Mouse (Mus musculus) liver, embryonic 15.5 days (tissue): ENCODE data around the gene 4931409K22Rik. TPM values are rescaled to one million over a fixed set of nuclear protein-coding genes. Genes with fewer than 3 reads are reported as not detected.

Experiments
- ATAC-seq: fragments of 200-750 bp; cut with Nextera tagmentation; 2 replicates; pipeline ENCODE4 v1.8.0; 2017; ENCODE audit warnings: moderate number of reproducible peaks, mild to moderate bottlenecking, moderate library complexity; ENCODE audit not compliant: insufficient read depth
- H3K27ac ChIP-seq: fragments of 300-500 bp; sonication (generic); replicated peaks from 2 replicates; pipeline ENCODE4 v1.5.1; 2015; ENCODE audit warnings: mild to moderate bottlenecking, inconsistent platforms
- H3K27me3 ChIP-seq: fragments of 300-500 bp; sonication (generic); 2 replicates; pipeline ENCODE4 v1.6.1; 2015; ENCODE audit warnings: mild to moderate bottlenecking, inconsistent platforms
- H3K36me3 ChIP-seq: fragments of 300-500 bp; sonication (generic); replicated peaks from 2 replicates; pipeline ENCODE4 v1.6.1; 2015; ENCODE audit warnings: moderate library complexity, mild to moderate bottlenecking, inconsistent platforms
- H3K4me1 ChIP-seq: fragments of 300-500 bp; sonication (generic); replicated peaks from 2 replicates; pipeline ENCODE4 v1.6.1; 2015; ENCODE audit warnings: inconsistent platforms
- H3K4me2 ChIP-seq: fragments of 300-500 bp; sonication (generic); 2 replicates; pipeline ENCODE4 v1.6.1; 2015; ENCODE audit warnings: moderate library complexity, mild to moderate bottlenecking, inconsistent platforms
- H3K4me3 ChIP-seq: fragments of 300-500 bp; sonication (generic); replicated peaks from 2 replicates; pipeline ENCODE4 v1.5.1; 2015; ENCODE audit warnings: mild to moderate bottlenecking, inconsistent platforms
- H3K9ac ChIP-seq: fragments of 300-500 bp; sonication (generic); 2 replicates; pipeline ENCODE4 v1.6.1; 2015; ENCODE audit warnings: moderate library complexity, mild to moderate bottlenecking, inconsistent platforms
- H3K9me3 ChIP-seq: fragments of 300-500 bp; sonication (generic); replicated peaks from 2 replicates; pipeline ENCODE4 v1.6.1; 2016; ENCODE audit warnings: inconsistent platforms
- WGBS: fragments of 180-500 bp; shearing (Covaris S2); methylation state at CpG from one replicate; pipeline ENCODE4 v1.1.7; 2015; ENCODE audit warnings: mixed read lengths; ENCODE audit not compliant: insufficient replicate concordance; 5-methylcytosine and 5-hydroxymethylcytosine counted together
- polyA plus RNA-seq: library from polyadenylated mRNA; unstranded; fragments of >200 nt; fragmentation: Nextera tagmentation; extraction: Ambion mirVana; gene quantifications from 2 replicates; pipeline ENCODE4 v1.2.1, GENCODE M21; 2015

The 4931409K22Rik gene
- polyA plus RNA-seq, 1 experiment from 2014 or later = not detected

DNA sequence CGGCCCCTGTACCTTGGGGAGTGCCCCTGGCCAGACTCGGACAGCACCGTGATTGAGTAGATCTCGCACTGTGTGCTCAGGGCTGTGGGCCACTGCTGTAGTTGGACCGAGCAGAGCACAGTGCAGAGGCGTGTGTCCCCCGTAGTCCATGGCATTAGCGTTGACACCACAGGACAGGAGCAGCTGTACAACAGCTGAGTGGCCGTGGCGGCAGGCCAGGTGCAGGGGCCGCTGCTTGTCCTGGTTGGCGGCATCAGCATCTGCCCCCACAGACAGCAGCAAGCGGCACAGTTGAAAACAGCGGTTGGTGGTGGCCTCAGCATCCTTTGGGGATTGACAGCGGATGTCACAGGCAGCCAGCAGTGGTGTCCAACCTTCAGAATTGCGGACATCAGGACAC lies 19.0 kb downstream of the 4931409K22Rik start:
- no peaks in the 10 kb centered on the region for H3K36me3 ChIP-seq
- no peak overlapping the region for H3K4me3 ChIP-seq
- no peaks in the 10 kb centered on the region for H3K9me3 ChIP-seq
- no peak for ATAC-seq
- H3K4me1 ChIP-seq = 0 out of 2 replicates have a peak, but pooled peaks cover 4% of the 10 kb centered on the region
- no peak overlapping the region for H3K4me2 ChIP-seq
- 55% methylated on average over 16 of the region's 16 CpGs for WGBS
- peaks cover 16% of the 10 kb centered on the region for H3K27me3 ChIP-seq
- H3K9ac ChIP-seq = no peak overlapping the region
- no peak overlapping the region for H3K27ac ChIP-seq

DNA sequence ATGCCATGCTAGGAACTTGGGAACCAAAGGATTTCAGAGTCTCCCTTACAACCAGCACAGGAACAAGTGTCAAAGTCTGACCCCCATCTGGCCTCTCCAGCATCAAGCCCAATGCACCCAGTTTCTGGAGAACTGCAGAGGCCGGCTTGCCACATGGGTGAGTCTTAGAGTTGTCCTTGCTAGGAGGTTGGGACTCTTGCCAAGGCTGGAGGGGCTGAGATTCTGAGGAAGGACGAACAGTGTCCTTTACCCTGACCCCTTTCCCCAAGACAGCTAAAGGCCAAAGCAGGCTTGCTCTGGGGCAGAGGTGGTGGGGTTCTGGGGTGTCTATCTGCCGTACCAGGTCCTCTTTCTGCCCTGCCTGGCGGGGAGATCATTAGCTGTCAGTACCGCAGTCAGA lies 20.1 kb downstream of the 4931409K22Rik start:
- Histone ChIP-seq H3K4me1 (0 out of 2 replicates have a peak, but pooled peaks cover 4% of the 10 kb centered on the region), H3K4me2 (no peak overlapping the region), H3K36me3 (no peaks in the 10 kb centered on the region), H3K9me3 (no peaks in the 10 kb centered on the region), H3K4me3 (no peak overlapping the region), H3K27me3 (peaks cover 27% of the 10 kb centered on the region), H3K27ac (no peak overlapping the region), H3K9ac (no peak overlapping the region)
- no peak for ATAC-seq
- 62% methylated on average over 5 of the region's 5 CpGs for WGBS

DNA sequence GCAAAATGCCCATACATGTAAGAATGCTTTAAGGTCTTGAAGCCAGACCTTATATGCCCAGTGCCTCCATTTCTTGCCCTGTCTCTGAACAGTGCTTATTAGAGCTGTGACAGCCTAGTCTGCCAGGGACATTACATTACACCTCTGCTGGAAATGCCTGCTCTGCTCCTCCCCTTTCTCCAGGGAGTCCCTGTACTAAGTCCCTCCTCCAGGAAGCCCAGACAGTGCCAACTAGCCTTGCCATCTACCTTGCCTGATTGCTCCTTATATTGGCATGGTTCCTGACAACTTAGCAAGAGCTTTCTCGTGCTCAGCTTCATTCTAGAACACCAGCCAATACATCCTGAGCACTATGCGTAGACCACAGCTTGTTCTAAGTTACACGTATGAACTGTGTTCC lies 20.9 kb downstream of the 4931409K22Rik start:
- 0 out of 2 replicates have a peak, but pooled peaks cover 2% of the 10 kb centered on the region for H3K4me1 ChIP-seq
- no peaks in the 10 kb centered on the region for H3K36me3 ChIP-seq
- H3K4me3 ChIP-seq = no peak overlapping the region
- no peaks in the 10 kb centered on the region for H3K9me3 ChIP-seq
- no peak overlapping the region for H3K9ac ChIP-seq
- peaks cover 35% of the 10 kb centered on the region for H3K27me3 ChIP-seq
- WGBS = 55% methylated on average over 3 of the region's 3 CpGs
- no peak overlapping the region for H3K27ac ChIP-seq
- ATAC-seq = no peak
- H3K4me2 ChIP-seq = no peak overlapping the region

DNA sequence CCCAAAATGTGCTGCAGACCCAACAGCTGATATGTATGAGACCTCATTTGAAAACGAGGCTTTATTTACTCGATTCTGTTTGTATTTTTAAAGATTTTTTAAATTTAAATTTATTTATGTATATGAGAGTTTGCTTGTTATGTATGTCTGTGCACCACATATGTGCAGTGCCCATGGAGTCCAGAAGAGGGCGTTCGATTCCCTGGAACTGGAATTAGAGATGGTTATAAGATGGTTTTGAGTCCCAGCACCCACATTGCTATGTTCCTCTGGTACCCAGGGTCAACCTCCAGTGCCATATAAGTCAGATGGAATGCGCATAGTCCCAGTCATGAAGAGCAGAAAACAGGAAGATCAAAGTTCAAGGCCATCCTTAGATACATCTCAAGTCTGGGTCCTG lies 22.3 kb downstream of the 4931409K22Rik start:
- H3K27ac ChIP-seq = no peak overlapping the region
- no peaks in the 10 kb centered on the region for H3K4me1 ChIP-seq
- no peaks in the 10 kb centered on the region for H3K9me3 ChIP-seq
- no peak overlapping the region for H3K9ac ChIP-seq
- H3K4me2 ChIP-seq = no peak overlapping the region
- peaks cover 40% of the 10 kb centered on the region for H3K27me3 ChIP-seq
- WGBS = 29% methylated on average over 5 of the region's 5 CpGs
- no peak for ATAC-seq
- no peak overlapping the region for H3K4me3 ChIP-seq
- no peaks in the 10 kb centered on the region for H3K36me3 ChIP-seq

DNA sequence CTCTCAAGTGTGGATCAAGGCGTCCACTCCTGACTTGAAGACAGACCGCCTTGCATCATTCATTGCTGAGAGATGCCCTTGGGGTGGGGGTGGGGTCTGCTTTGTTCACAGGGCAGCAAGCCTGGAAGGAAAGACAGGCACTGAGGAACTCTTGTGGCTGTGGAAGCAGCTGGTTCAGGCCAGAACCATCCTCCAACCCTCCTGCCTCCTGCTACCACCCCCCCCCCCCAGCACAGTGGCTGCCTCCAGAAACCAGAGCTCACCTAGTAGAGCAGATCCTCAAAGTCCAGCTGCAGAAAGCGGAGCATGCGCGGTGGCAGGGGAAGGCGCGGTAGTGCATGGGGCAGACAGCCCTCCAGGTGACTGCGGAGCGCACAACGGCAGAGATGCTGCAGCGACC lies 23.2 kb downstream of the 4931409K22Rik start:
- 51% methylated on average over 11 of the region's 11 CpGs for WGBS

DNA sequence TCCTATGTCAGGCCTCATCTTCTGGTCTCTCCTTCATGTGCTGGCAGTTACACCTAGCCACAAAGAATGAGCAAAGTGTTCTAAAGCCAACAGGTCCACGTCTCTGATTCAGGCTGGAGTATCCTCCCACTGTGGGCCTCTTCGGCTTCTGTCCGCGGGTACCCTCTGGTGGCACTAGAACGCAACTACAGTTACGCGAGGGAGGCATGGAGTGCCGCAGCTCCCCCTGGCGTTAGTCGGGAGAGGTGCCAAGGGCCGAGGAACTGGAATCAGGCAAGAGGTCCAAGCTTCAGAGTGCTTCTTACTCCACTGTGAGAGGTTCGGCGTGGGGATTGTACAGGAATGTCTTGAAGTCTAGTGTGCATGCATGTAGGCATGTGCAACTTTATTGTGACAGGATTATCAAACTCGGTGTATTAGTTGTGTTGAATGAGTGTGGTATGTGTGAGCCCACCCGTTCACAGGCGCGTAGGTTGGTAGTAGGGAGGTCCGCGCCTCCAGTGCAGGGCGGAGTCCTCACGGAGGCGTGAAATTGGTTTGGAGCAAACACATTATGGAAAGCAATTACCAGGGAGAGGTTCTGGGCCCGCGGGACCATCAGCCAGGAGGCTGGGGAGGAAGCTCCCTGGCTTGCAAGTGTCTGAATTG lies 26.4 kb downstream of the 4931409K22Rik start:
- H3K4me2 ChIP-seq = no peak overlapping the region
- no peak overlapping the region for H3K4me3 ChIP-seq
- H3K9ac ChIP-seq = no peak overlapping the region
- H3K36me3 ChIP-seq = no peaks in the 10 kb centered on the region
- H3K9me3 ChIP-seq = no peaks in the 10 kb centered on the region
- H3K27ac ChIP-seq = no peak overlapping the region
- 18% methylated on average over 24 of the region's 24 CpGs for WGBS
- H3K27me3 ChIP-seq = peaks cover 81% of the 10 kb centered on the region
- H3K4me1 ChIP-seq = peaks cover 10% of the 10 kb centered on the region
- ATAC-seq = peak; percentile 49; the same call in 1 of the 2 replicates

More for the DNA sequence above, 23.2 kb downstream of the 4931409K22Rik start:
- Histone ChIP-seq H3K9me3 (no peaks in the 10 kb centered on the region), H3K4me2 (no peak overlapping the region), H3K36me3 (no peaks in the 10 kb centered on the region), H3K27me3 (peaks cover 49% of the 10 kb centered on the region), H3K4me3 (no peak overlapping the region), H3K9ac (no peak overlapping the region), H3K4me1 (no peaks in the 10 kb centered on the region), H3K27ac (no peak overlapping the region)
- ATAC-seq = no peak

DNA sequence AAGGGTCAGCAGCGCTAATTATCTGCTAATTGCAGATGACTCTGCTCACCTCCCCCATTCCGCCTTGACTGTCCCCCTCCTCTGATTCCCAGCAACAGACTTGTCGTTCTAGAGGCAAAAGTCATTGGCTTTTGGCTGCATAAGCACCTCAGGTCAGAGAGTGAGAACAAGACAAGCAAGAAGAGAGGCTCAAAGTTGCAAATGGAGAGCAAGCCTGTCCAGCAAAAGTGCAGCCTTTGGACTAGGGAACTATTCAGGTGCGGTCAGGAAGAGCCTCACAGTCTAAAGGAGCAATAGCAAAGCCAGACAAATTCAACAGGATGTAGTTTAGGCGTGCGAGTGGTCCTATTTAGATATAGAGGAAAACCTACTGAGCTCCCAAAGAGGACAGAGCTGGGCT lies 28.8 kb downstream of the 4931409K22Rik start:
- H3K36me3 ChIP-seq = no peaks in the 10 kb centered on the region
- peaks cover 99% of the 10 kb centered on the region for H3K27me3 ChIP-seq
- H3K4me2 ChIP-seq = no peak overlapping the region
- no peaks in the 10 kb centered on the region for H3K9me3 ChIP-seq
- ATAC-seq = no peak
- H3K4me3 ChIP-seq = no peak overlapping the region
- WGBS = 9% methylated on average over 6 of the region's 6 CpGs
- H3K27ac ChIP-seq = no peak overlapping the region
- H3K9ac ChIP-seq = no peak overlapping the region
- H3K4me1 ChIP-seq = peaks cover 10% of the 10 kb centered on the region

DNA sequence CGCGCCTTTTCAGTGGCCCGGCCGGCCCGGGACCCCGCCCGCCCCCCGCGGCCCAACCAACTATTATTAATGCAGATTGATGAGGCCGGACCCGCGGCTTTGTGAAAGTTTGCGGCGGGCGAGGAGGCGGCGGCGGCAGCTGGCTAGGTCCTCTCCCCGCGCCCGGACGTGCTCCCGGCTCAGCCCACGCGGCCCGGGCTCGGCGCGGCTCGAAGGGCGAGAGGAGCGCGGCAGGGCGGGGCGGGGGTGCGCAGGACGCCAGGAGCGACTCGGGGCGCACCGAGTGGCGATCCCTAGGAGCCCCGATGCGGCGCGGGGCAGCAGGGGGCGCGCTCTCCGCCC lies 29.7 kb downstream of the 4931409K22Rik start, which contains the start of gene Gbx1:
Gene Gbx1, minus strand, starts transcription at position 314 of the 342 bp plus-strand sequence.
- Histone ChIP-seq H3K36me3 (no peaks in the 10 kb centered on the region), H3K27ac (no peak within 1 kb of the TSS), H3K4me2 (peak within 1 kb of the TSS; percentile 52), H3K9me3 (no peaks in the 10 kb centered on the region), H3K4me3 (peak within 1 kb of the TSS; percentile 36), H3K9ac (no peak within 1 kb of the TSS), H3K4me1 (peaks cover 10% of the 10 kb centered on the region), H3K27me3 (peaks cover 99% of the 10 kb centered on the region)
- under 1% methylated on average over 43 of the region's 49 CpGs for WGBS
- no peak for ATAC-seq

DNA sequence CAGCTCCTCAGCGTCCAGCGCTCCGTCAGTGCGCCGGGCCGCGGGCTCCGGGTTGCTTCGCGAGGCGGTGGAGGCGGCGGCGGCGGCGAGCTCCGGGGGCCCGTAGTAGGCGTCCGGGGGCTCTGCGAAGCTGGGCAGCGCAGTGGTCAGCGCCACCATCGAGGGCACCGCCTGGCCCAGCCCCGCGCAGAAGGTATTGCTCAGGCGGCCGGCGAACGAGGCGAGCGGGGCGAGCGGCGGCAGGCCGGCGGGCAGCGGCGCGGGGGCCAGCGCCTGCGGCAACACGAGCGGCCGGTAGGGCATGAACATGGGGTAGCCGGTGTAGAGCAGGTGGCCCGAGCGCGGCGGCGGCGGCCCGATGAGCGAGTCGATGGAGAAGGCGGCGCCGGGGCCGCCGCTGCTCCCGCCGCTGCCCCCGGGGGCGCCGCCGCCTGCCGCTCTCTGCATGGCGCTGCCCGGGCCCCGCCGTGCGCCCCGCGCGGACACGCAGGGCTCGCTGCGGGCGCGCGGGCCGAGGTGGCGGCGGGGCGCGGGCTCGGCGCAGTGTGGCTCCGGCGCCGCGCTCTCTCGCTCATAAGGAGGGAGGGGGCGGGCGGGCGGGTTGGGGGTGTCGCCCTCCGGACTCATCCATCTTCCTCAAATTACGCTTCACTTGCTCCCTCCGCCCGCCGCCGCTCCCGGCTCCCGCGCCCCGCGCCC lies 30.3 kb downstream of the 4931409K22Rik start:
- Histone ChIP-seq H3K27me3 (peaks cover 99% of the 10 kb centered on the region), H3K27ac (no peak overlapping the region), H3K4me2 (peak overlapping the region; percentile 52), H3K9ac (no peak overlapping the region), H3K9me3 (no peaks in the 10 kb centered on the region), H3K4me1 (peaks cover 10% of the 10 kb centered on the region), H3K36me3 (no peaks in the 10 kb centered on the region), H3K4me3 (peak overlapping the region; percentile 36)
- WGBS = 1% methylated on average over 82 of the region's 109 CpGs
- ATAC-seq = no peak

DNA sequence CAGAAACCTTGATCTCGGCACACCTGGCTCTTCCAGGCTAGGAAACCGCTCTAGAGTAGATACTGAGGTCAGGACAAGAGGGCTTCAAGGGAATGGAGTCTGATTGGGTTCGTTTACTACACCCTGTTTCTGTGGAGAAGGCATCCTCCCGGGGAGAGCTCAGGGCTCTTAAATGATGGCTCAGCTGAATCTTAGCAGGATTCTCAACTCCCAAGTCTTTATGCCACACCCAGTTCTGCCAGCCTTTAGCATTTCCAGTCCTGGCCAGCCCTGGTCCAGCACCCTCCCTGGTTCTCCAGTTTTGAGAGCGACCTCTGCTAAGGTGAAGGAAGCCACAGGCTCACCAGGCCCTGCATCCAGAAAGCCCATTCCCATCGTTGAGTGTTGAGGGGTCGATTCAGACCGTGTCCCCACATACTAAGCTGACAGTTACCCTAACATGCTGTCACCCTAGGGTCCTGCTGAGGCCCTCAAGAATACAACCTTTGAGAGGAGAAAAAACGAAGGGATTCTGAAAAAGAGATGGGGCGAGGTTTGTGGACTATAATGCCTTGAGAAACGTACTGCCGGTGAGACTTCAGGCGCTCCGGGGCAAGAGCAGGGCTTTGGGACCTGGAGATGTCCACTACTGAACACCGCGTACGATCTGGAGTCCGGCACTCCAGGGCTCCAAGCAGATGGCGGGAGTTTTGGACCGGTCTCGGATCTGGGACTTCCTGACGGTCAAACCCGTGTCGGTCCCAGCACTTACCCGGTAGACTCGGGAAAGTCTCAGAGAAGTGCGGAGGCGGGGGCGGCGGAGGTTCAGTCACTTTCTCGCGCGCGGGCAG lies 31.0 kb downstream of the 4931409K22Rik start:
- 4% methylated on average over 34 of the region's 34 CpGs for WGBS
- H3K9ac ChIP-seq = no peak overlapping the region
- ATAC-seq = no peak
- no peaks in the 10 kb centered on the region for H3K36me3 ChIP-seq
- H3K4me2 ChIP-seq = no peak overlapping the region
- peak overlapping the region; percentile 36 for H3K4me3 ChIP-seq
- no peak overlapping the region for H3K27ac ChIP-seq
- peaks cover 10% of the 10 kb centered on the region for H3K4me1 ChIP-seq
- H3K27me3 ChIP-seq = peaks cover 94% of the 10 kb centered on the region
- no peaks in the 10 kb centered on the region for H3K9me3 ChIP-seq

DNA sequence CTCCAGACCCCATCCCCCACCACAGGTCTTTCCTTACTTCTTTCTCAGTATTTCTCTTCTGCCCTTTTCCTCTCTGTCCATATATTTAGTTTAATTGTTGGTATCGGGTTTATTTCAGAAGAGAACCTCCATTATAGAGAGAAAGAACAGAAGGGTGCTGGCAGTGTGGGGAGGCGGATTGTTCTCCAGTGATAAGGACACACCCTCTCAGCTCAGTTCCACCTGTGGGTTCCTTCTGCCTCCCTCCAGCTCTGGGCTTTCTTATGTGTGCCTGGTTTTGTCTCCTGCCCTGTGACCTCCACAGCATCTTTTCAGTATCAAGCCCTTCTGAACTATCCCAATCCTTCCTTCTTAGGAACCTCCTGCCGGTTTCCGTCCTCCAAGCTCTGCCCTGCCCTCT lies 32.1 kb downstream of the 4931409K22Rik start:
- no peak for ATAC-seq

More for the DNA sequence above, 32.1 kb downstream of the 4931409K22Rik start:
- H3K36me3 ChIP-seq = no peaks in the 10 kb centered on the region
- H3K27me3 ChIP-seq = peaks cover 95% of the 10 kb centered on the region
- peaks cover 10% of the 10 kb centered on the region for H3K4me1 ChIP-seq
- no peak overlapping the region for H3K27ac ChIP-seq
- no peak overlapping the region for H3K4me3 ChIP-seq
- H3K9ac ChIP-seq = no peak overlapping the region
- H3K4me2 ChIP-seq = no peak overlapping the region
- H3K9me3 ChIP-seq = no peaks in the 10 kb centered on the region
- 12% methylated on average over 4 of the region's 4 CpGs for WGBS
